Comparison of ENCODE assay signal across 9 mouse cellular contexts in genomic region chr12:37881376-37881775, GRCm38 (mm10).
DNase-seq lines count a peak whose midpoint lies in the region; ATAC-seq and TF ChIP-seq lines count a peak whose summit lies in the region.
"Had no signal": no experiment of that assay in that cellular context is flagged by ENCODE, and none has a peak within 500 bp of the region (broad histone marks: within the 10 kb centered on the region; RNA-seq: fewer than 3 reads in every experiment).

No protein-coding gene starts in this region.

- no peaks in the 10 kb centered on the region for H3K36me3 ChIP-seq in embryonic facial prominence, embryonic 15.5 days
- no peaks in the 10 kb centered on the region for H3K36me3 ChIP-seq in hindbrain, postnatal 0 days (ENCODE audit: insufficient read depth, low read length)
- H3K36me3 ChIP-seq in neural tube, embryonic 14.5 days (ENCODE audit: control insufficient read depth, insufficient read depth, low read length) = no peaks in the 10 kb centered on the region
- H3K36me3 ChIP-seq: liver, embryonic 15.5 days had no signal

- 7% methylated on average over 10 of the region's 10 CpGs for WGBS in embryonic facial prominence, embryonic 15.5 days
- 2% methylated on average over 10 of the region's 10 CpGs for WGBS in hindbrain, postnatal 0 days
- 2% methylated on average over 10 of the region's 10 CpGs for WGBS in neural tube, embryonic 14.5 days

- no peak for TF ChIP-seq CTCF in hindbrain, postnatal 0 days (IDR thresholded peaks at IDR 0.05; ENCODE audit: low read depth)

- 0 out of 2 replicates have a peak, but pooled peaks cover 4% of the 10 kb centered on the region for H3K27me3 ChIP-seq in embryonic facial prominence, embryonic 15.5 days
- H3K27me3 ChIP-seq in hindbrain, postnatal 0 days (ENCODE audit: insufficient read depth, low read length) = no peaks in the 10 kb centered on the region
- H3K27me3 ChIP-seq in neural tube, embryonic 14.5 days (ENCODE audit: control insufficient read depth, insufficient read depth, low read length) = no peaks in the 10 kb centered on the region

- peak overlapping the region; percentile 82 for H3K4me2 ChIP-seq in embryonic facial prominence, embryonic 15.5 days (replicated peaks)
- peak overlapping the region; percentile 92 for H3K4me2 ChIP-seq in hindbrain, postnatal 0 days (ENCODE audit: low read depth, low read length)
- peak overlapping the region; percentile 90 for H3K4me2 ChIP-seq in neural tube, embryonic 14.5 days (ENCODE audit: low read depth, low read length)

- no peak overlapping the region for H3K9ac ChIP-seq in embryonic facial prominence, embryonic 15.5 days
- peak overlapping the region; percentile 61 for H3K9ac ChIP-seq in hindbrain, postnatal 0 days (replicated peaks; ENCODE audit: low read length)
- no peak overlapping the region; the same call in 1 of the 2 replicates for H3K9ac ChIP-seq in neural tube, embryonic 14.5 days (replicated peaks; ENCODE audit: low read depth, low read length)
- H3K9ac ChIP-seq: liver, embryonic 15.5 days had no signal

- no peak for ATAC-seq in embryonic facial prominence, embryonic 15.5 days (ENCODE audit: insufficient number of reproducible peaks, low FRiP score, low TSS enrichment, low read depth)
- no peak for ATAC-seq in hindbrain, postnatal 0 days
- ATAC-seq in neural tube, embryonic 14.5 days (ENCODE audit: low read depth) = no peak

- DNase-seq in layer of hippocampus, postnatal 14 days (ENCODE audit: low spot score in 2 of 2) = peak; percentile 22 to 45
- no peak for DNase-seq in layer of hippocampus, adult 11-12 months (ENCODE audit: low spot score)
- DNase-seq in hindbrain, postnatal 0 days (ENCODE audit: low spot score) = peak; percentile 3
- no peak for DNase-seq in layer of hippocampus, postnatal 25 days (ENCODE audit: extremely low spot score in 1 of 2, low spot score in 1 of 2)
- no peak for DNase-seq in urinary bladder, adult 18-20 months (ENCODE audit: low spot score in 2 of 2)
- DNase-seq in spleen, postnatal 36 days (ENCODE audit: low spot score in 2 of 2) = no peak

- H3K4me1 ChIP-seq in embryonic facial prominence, embryonic 15.5 days = peaks cover 10% of the 10 kb centered on the region; the same call in 1 of the 2 replicates
- H3K4me1 ChIP-seq in hindbrain, postnatal 0 days (ENCODE audit: insufficient read depth, low read length) = no peaks in the 10 kb centered on the region
- no peaks in the 10 kb centered on the region for H3K4me1 ChIP-seq in neural tube, embryonic 14.5 days (ENCODE audit: control insufficient read depth, insufficient read depth, low read length)
- H3K4me1 ChIP-seq: liver, embryonic 15.5 days had no signal

- H3K4me3 ChIP-seq in embryonic facial prominence, embryonic 15.5 days (replicated peaks) = peak overlapping the region; percentile 46
- H3K4me3 ChIP-seq in hindbrain, postnatal 0 days (ENCODE audit: low read length) = peak overlapping the region; percentile 52
- peak overlapping the region; percentile 46 for H3K4me3 ChIP-seq in neural tube, embryonic 14.5 days (ENCODE audit: low read depth, low read length)
- H3K4me3 ChIP-seq: liver, embryonic 15.5 days had no signal

- H3K27ac ChIP-seq in embryonic facial prominence, embryonic 15.5 days (replicated peaks) = no peak overlapping the region
- peak overlapping the region; percentile 73 for H3K27ac ChIP-seq in hindbrain, postnatal 0 days
- no peak overlapping the region for H3K27ac ChIP-seq in neural tube, embryonic 14.5 days (ENCODE audit: low read depth, low read length)
- H3K27ac ChIP-seq: liver, embryonic 15.5 days had no signal

- no peaks in the 10 kb centered on the region for H3K9me3 ChIP-seq in embryonic facial prominence, embryonic 15.5 days (replicated peaks)
- no peaks in the 10 kb centered on the region for H3K9me3 ChIP-seq in hindbrain, postnatal 0 days (ENCODE audit: low read length)
- no peaks in the 10 kb centered on the region for H3K9me3 ChIP-seq in neural tube, embryonic 14.5 days (ENCODE audit: control insufficient read depth, low read length)
- H3K9me3 ChIP-seq: liver, embryonic 15.5 days had no signal

Comparison
In these comparisons a context has a peak if more than half of its experiments do, and no peak if none do; other contexts are left out.
1. DNase-seq: peak in layer of hippocampus, postnatal 14 days (2 of 2) and hindbrain, postnatal 0 days (single experiment); none in layer of hippocampus, adult 11-12 months (single experiment), layer of hippocampus, postnatal 25 days (0 of 2), urinary bladder, adult 18-20 months (0 of 2) and spleen, postnatal 36 days (0 of 2).
2. Peak in every context shown above with its lines, with median percentiles within 50 percentile points of each other: H3K4me2 ChIP-seq and H3K4me3 ChIP-seq.